Mouse (Mus musculus): ENCODE measurements around the gene Cecr2. TPM values are rescaled to one million over a fixed set of nuclear protein-coding genes. Genes with fewer than 3 reads are reported as not detected.
A peak's percentile ranks its signal among the peaks of the same experiment; 100 is the strongest.
"Not testable (repeated sequence)": the region's sequence is repeated elsewhere in the genome, so short reads cannot be mapped to it uniquely, and the experiment has no call there.

Gene Cecr2
- polyA plus RNA-seq, 1 experiment from 2014 or later, result 2.7 TPM

- in situ Hi-C loops (cut with MboI; ENCODE audit: low pct_unique_long_range_greater_than_20kb), result no loop called here
- POLR2A ChIA-PET, result interaction anchor here (0.7 kb wide), 1 partner anchor 186 kb away, joined by 3 read pairs; no protein-coding TSS in a partner anchor
- ATAC-seq (no peak), DNase-seq (ENCODE audit: low read depth, low spot score) (no peak)
- CTCF ChIA-PET, result interaction anchor here (1.8 kb wide), 1 partner anchor 9 kb away, joined by 5 read pairs; no protein-coding TSS in a partner anchor
- no peaks in the 10 kb centered on the region for H3K27me3 ChIP-seq
- no peak for TF ChIP-seq CTCF (IDR thresholded peaks at IDR 0.05)
Measured at GRCm38 (mm10) chr6:120790717-120791116, 124.5 kb downstream of the Cecr2 start.

- ATAC-seq, result no peak
- no peak for DNase-seq (ENCODE audit: low read depth, low spot score)
- ChIA-PET POLR2A (no interaction called here), CTCF (interaction anchor here (1.1 to 1.3 kb wide), 2 partner anchors 19 to 65 kb away, joined by 3 read pairs; partner anchors contain the start of gene Slc25a18)
- no peaks in the 10 kb centered on the region for H3K27me3 ChIP-seq
- in situ Hi-C loops (cut with MboI; ENCODE audit: low pct_unique_long_range_greater_than_20kb), result no loop called here
- TF ChIP-seq CTCF (IDR thresholded peaks at IDR 0.05), result no peak
Measured at GRCm38 (mm10) chr6:120792947-120793346, 126.8 kb downstream of the Cecr2 start.

GRCm38 (mm10) chr6:120795422-120796086, 129.4 kb downstream of the Cecr2 start:
- no peak for DNase-seq (ENCODE audit: low read depth, low spot score)
- ATAC-seq, result no peak
- ChIA-PET POLR2A (no interaction called here), CTCF (interaction anchor here (1.5 kb wide), 1 partner anchor 16 kb away, joined by 3 read pairs; no protein-coding TSS in a partner anchor)
- no peaks in the 10 kb centered on the region for H3K27me3 ChIP-seq
- in situ Hi-C loops (cut with MboI; ENCODE audit: low pct_unique_long_range_greater_than_20kb), result no loop called here
- no peak for TF ChIP-seq CTCF (IDR thresholded peaks at IDR 0.05)

GRCm38 (mm10) chr6:120796111-120796510, 129.9 kb downstream of the Cecr2 start:
- ATAC-seq, result no peak
- CTCF ChIA-PET, result interaction anchor here (1.5 kb wide), 1 partner anchor 16 kb away, joined by 3 read pairs; no protein-coding TSS in a partner anchor

GRCm38 (mm10) chr6:120798019-120798418, 131.8 kb downstream of the Cecr2 start:
- ATAC-seq, result peak; percentile 27
- no peak for DNase-seq (ENCODE audit: low read depth, low spot score)

More at GRCm38 (mm10) chr6:120796111-120796510, 129.9 kb downstream of the Cecr2 start:
- H3K27me3 ChIP-seq, result no peaks in the 10 kb centered on the region
- in situ Hi-C loops (cut with MboI; ENCODE audit: low pct_unique_long_range_greater_than_20kb), result no loop called here
- no peak for DNase-seq (ENCODE audit: low read depth, low spot score)
- TF ChIP-seq CTCF (IDR thresholded peaks at IDR 0.05), result no peak
- POLR2A ChIA-PET, result interaction anchor here (1.3 kb wide), 1 partner anchor 16 kb away, joined by 3 read pairs; no protein-coding TSS in a partner anchor

GRCm38 (mm10) chr6:120798905-120799304, 132.7 kb downstream of the Cecr2 start:
- CTCF ChIA-PET, result interaction anchor here (1.8 kb wide), 1 partner anchor 9 kb away, joined by 5 read pairs; no protein-coding TSS in a partner anchor
- ATAC-seq (no peak), DNase-seq (ENCODE audit: low read depth, low spot score) (no peak)
- POLR2A ChIA-PET, result interaction anchor here (0.6 kb wide), 1 partner anchor 266 kb away, joined by 3 read pairs; no protein-coding TSS in a partner anchor
- in situ Hi-C loops (cut with MboI; ENCODE audit: low pct_unique_long_range_greater_than_20kb), result no loop called here
- H3K27me3 ChIP-seq, result no peaks in the 10 kb centered on the region
- no peak for TF ChIP-seq CTCF (IDR thresholded peaks at IDR 0.05)

More at GRCm38 (mm10) chr6:120798019-120798418, 131.8 kb downstream of the Cecr2 start:
- in situ Hi-C loops (cut with MboI; ENCODE audit: low pct_unique_long_range_greater_than_20kb), result no loop called here
- H3K27me3 ChIP-seq, result no peaks in the 10 kb centered on the region
- ChIA-PET CTCF (no interaction called here), POLR2A (no interaction called here)
- no peak for TF ChIP-seq CTCF (IDR thresholded peaks at IDR 0.05)

- peak; percentile 86 for ATAC-seq
- CTCF ChIA-PET, result interaction anchor here (1.8 kb wide), 1 partner anchor 9 kb away, joined by 5 read pairs; no protein-coding TSS in a partner anchor
- no peak for TF ChIP-seq CTCF (IDR thresholded peaks at IDR 0.05)
- POLR2A ChIA-PET, result interaction anchor here (0.6 kb wide), 1 partner anchor 267 kb away, joined by 3 read pairs; no protein-coding TSS in a partner anchor
- no peaks in the 10 kb centered on the region for H3K27me3 ChIP-seq
- in situ Hi-C loops (cut with MboI; ENCODE audit: low pct_unique_long_range_greater_than_20kb), result no loop called here
- DNase-seq (ENCODE audit: low read depth, low spot score), result peak; percentile 91
Measured at GRCm38 (mm10) chr6:120799581-120800041, 133.4 kb downstream of the Cecr2 start.

- CTCF ChIA-PET, result no interaction called here
- H3K27me3 ChIP-seq, result no peaks in the 10 kb centered on the region
- in situ Hi-C loops (cut with MboI; ENCODE audit: low pct_unique_long_range_greater_than_20kb), result no loop called here
- ATAC-seq (no peak), DNase-seq (ENCODE audit: low read depth, low spot score) (no peak)
- no peak for TF ChIP-seq CTCF (IDR thresholded peaks at IDR 0.05)
- POLR2A ChIA-PET, result interaction anchor here (1.8 kb wide), 1 partner anchor 12 kb away, joined by 6 read pairs; no protein-coding TSS in a partner anchor
Measured at GRCm38 (mm10) chr6:120806999-120807737, 141.0 kb downstream of the Cecr2 start.

- in situ Hi-C loops (cut with MboI; ENCODE audit: low pct_unique_long_range_greater_than_20kb), result no loop called here
- DNase-seq (ENCODE audit: low read depth, low spot score) (no peak), ATAC-seq (no peak)
- TF ChIP-seq CTCF (IDR thresholded peaks at IDR 0.05), result no peak
- ChIA-PET POLR2A (interaction anchor here (1.8 kb wide), 1 partner anchor 11 kb away, joined by 6 read pairs; no protein-coding TSS in a partner anchor), CTCF (no interaction called here)
- H3K27me3 ChIP-seq, result no peaks in the 10 kb centered on the region
Measured at GRCm38 (mm10) chr6:120807738-120808081, 141.5 kb downstream of the Cecr2 start.

- ChIA-PET POLR2A (interaction anchor here (0.6 kb wide), 1 partner anchor 11 kb away, joined by 3 read pairs; no protein-coding TSS in a partner anchor), CTCF (interaction anchor here (2.4 kb wide), 1 partner anchor 9 kb away, joined by 10 read pairs; the partner anchor contains the start of gene Atp6v1e1)
- DNase-seq (ENCODE audit: low read depth, low spot score); in situ Hi-C loops (cut with MboI; ENCODE audit: low pct_unique_long_range_greater_than_20kb); H3K27me3 ChIP-seq; ATAC-seq: not testable (repeated sequence)
Measured at GRCm38 (mm10) chr6:120811999-120812398, 145.8 kb downstream of the Cecr2 start.
